In the genomic region with DNA sequence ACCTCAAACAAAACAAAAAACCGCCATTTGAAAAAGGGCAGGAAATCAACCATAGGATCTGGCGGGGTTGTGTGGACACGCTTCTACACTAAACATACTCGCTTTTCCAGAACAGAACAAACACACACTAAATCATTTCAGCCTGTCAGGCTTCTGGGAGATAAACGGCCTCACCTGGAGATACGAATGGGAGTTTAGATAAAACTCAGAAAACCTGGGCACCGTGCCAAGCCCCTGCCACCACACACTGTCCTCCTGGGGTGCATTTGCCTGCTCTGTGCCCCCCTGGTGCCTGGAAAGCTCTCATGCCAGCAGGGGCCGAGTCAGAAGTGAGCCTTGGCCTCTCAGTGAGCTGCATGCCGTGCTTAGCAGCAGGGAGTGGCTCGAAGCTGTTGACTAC, we compare ENCODE assay signal across 12 mouse cellular contexts. TPM values are rescaled to one million over a fixed set of nuclear protein-coding genes. Genes with fewer than 3 reads are reported as not detected.
DNase-seq lines count a peak whose midpoint lies in the region; ATAC-seq lines count a peak whose summit lies in the region.
"Had no signal": no experiment of that assay in that cellular context is flagged by ENCODE, and none has a peak within 500 bp of the region (broad histone marks: within the 10 kb centered on the region; RNA-seq: fewer than 3 reads in every experiment).

No protein-coding gene starts in this region.

- no peak overlapping the region for H3K4me2 ChIP-seq in kidney, embryonic 16.5 days (replicated peaks; ENCODE audit: low read depth, low read length)
- H3K4me2 ChIP-seq: forebrain, embryonic 15.5 days; liver, embryonic 11.5 days had no signal

- DNase-seq in kidney, adult 11 months = no peak
- DNase-seq in thymus, postnatal 25 days = peak; percentile 13
- DNase-seq in thymus, postnatal 10 days (ENCODE audit: low spot score in 2 of 2) = no peak
- DNase-seq in kidney, postnatal 25 days = peak; percentile 27 to 38
- DNase-seq in urinary bladder, postnatal 36 days (ENCODE audit: low spot score in 2 of 2) = peak; percentile 45 to 67
- DNase-seq in liver = no peak
- DNase-seq: midbrain, embryonic 14.5 days had no signal

- peaks cover 20% of the 10 kb centered on the region for H3K4me1 ChIP-seq in kidney, embryonic 16.5 days (ENCODE audit: insufficient read depth, low read length)
- H3K4me1 ChIP-seq: forebrain, embryonic 15.5 days had no signal

- H3K27ac ChIP-seq in kidney, embryonic 16.5 days (ENCODE audit: low read length) = peak overlapping the region; percentile 28
- H3K27ac ChIP-seq: forebrain, embryonic 15.5 days; heart, embryonic 10.5 days had no signal

- 16% methylated on average over 10 of the region's 10 CpGs for WGBS in kidney, embryonic 16.5 days

- ATAC-seq in kidney, embryonic 16.5 days (ENCODE audit: low FRiP score, low TSS enrichment) = no peak
- ATAC-seq in frontal cortex, adult (ENCODE audit: low TSS enrichment) = no peak
- ATAC-seq: forebrain, embryonic 15.5 days had no signal

- no peaks in the 10 kb centered on the region for H3K9me3 ChIP-seq in kidney, embryonic 16.5 days (ENCODE audit: low read length)
- H3K9me3 ChIP-seq: forebrain, embryonic 15.5 days; heart, embryonic 10.5 days had no signal

- no peak overlapping the region for H3K4me3 ChIP-seq in kidney, embryonic 16.5 days (ENCODE audit: low read length)
- H3K4me3 ChIP-seq: forebrain, embryonic 15.5 days; heart, embryonic 10.5 days had no signal

- H3K36me3 ChIP-seq in kidney, embryonic 16.5 days (ENCODE audit: insufficient read depth, low read length) = peaks cover 4% of the 10 kb centered on the region
- H3K36me3 ChIP-seq: forebrain, embryonic 15.5 days; heart, embryonic 10.5 days had no signal

- no peaks in the 10 kb centered on the region for H3K27me3 ChIP-seq in kidney, embryonic 16.5 days (ENCODE audit: insufficient read depth, low read length)
- H3K27me3 ChIP-seq: forebrain, embryonic 15.5 days had no signal

- no peak overlapping the region; the same call in 1 of the 2 replicates for H3K9ac ChIP-seq in kidney, embryonic 16.5 days (replicated peaks; ENCODE audit: low read length)
- H3K9ac ChIP-seq: forebrain, embryonic 15.5 days had no signal

RNA-seq across cellular contexts. Expression of a gene that starts 30.8 kb away (rescaled TPM):
- polyA plus RNA-seq in kidney, embryonic 16.5 days (2015; fragmentation: Nextera tagmentation; extraction: Ambion mirVana) = 51.8 and 53.2 TPM in 2 replicates

RNA-seq across cellular contexts. Expression of a gene that starts 50.4 kb away (rescaled TPM):
- polyA plus RNA-seq in kidney, embryonic 16.5 days (2015; fragmentation: Nextera tagmentation; extraction: Ambion mirVana) = 31.0 and 33.1 TPM in 2 replicates

Comparison
In these comparisons a context has a peak if more than half of its experiments do, and no peak if none do; other contexts are left out.
1. DNase-seq: peak in thymus, postnatal 25 days (single experiment), kidney, postnatal 25 days (2 of 2) and urinary bladder, postnatal 36 days (2 of 2); none in kidney, adult 11 months (single experiment), thymus, postnatal 10 days (0 of 2) and liver (single experiment).